Mouse (Mus musculus) E14TG2a.4 (cell line): ENCODE measurements around the gene Fbxw9.
A peak's percentile ranks its signal among the peaks of the same experiment; 100 is the strongest.

ENCODE experiments used
- H3K27me3 ChIP-seq: 2 replicates; pipeline ENCODE4 v1.6.1; 2014; ENCODE audit warnings: low read length, control low read depth; ENCODE audit not compliant: insufficient read depth
- H3K36me3 ChIP-seq: 2 replicates; pipeline ENCODE4 v1.6.1; 2014; ENCODE audit warnings: low read length, control low read depth; ENCODE audit not compliant: insufficient read depth
- H3K4me1 ChIP-seq: replicated peaks from 2 replicates; pipeline ENCODE4 v1.6.1; 2014; ENCODE audit warnings: low read depth, low read length, control low read depth
- H3K4me3 ChIP-seq: replicated peaks from 2 replicates; pipeline ENCODE4 v1.5.1; 2014; ENCODE audit warnings: mild to moderate bottlenecking, low read length
- H3K9me3 ChIP-seq: 2 replicates; pipeline ENCODE4 v1.6.1; 2014; ENCODE audit warnings: low read length, control low read depth
- CTCF ChIP-seq: conservative IDR thresholded peaks from 2 replicates; pipeline ENCODE4 v1.5.1; 2014; ENCODE audit warnings: low read length
- NANOG ChIP-seq: IDR thresholded peaks from 2 replicates; pipeline ENCODE4 v1.6.1; 2014; ENCODE audit warnings: borderline replicate concordance, low read length, mixed read lengths
- POU5F1 ChIP-seq: IDR thresholded peaks from 2 replicates; pipeline ENCODE4 v1.6.1; 2014; ENCODE audit warnings: low read length, borderline replicate concordance

Fbxw9 gene

DNA sequence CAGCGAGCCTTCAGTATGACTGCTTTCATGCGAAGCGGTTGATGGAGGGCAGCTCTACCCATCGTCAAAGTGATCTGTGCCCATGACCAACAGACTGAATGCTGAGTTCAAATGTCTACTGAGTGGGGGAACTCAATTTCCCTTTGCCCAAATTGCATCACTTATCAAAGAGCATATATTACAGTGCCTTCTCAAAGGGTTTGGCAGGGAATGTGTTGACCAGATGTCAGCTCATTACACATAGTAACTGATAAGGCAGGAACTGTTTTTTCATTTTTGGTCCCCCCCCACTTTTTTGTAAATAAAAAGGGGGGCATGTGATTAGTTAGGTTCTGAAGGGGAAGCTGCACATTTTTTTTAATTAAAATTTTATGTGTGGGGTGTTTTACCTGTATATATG, 2.7 kb downstream of the Fbxw9 start:
- no peak overlapping the region for H3K4me3 ChIP-seq
- TF ChIP-seq NANOG (no peak), POU5F1 (no peak), CTCF (no peak)
- peaks cover 48% of the 10 kb centered on the region for H3K4me1 ChIP-seq
- H3K9me3 ChIP-seq = no peaks in the 10 kb centered on the region
- no peaks in the 10 kb centered on the region for H3K27me3 ChIP-seq
- H3K36me3 ChIP-seq = peaks cover 68% of the 10 kb centered on the region

DNA sequence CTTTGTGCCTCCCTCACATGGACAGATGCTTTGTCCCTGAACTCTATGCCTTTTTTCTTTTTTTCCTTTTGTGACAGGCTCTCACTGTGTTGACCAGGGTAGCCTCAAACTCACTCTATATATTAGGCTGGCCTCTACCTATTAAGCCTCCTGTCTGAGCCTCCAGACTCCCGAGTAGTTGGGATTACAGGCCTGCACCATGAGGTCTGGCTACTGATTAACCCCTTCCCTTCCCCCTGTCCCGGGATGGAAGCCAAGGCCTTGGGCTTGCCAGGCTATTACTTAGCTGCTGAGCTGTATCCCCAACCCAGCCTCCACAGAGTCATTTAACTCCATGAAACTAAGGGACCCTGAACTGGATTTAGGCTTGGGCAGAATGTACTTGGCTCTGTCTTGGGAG, 5.4 kb downstream of the Fbxw9 start:
- peaks cover 75% of the 10 kb centered on the region for H3K36me3 ChIP-seq
- H3K9me3 ChIP-seq = no peaks in the 10 kb centered on the region
- H3K4me1 ChIP-seq = peaks cover 45% of the 10 kb centered on the region
- TF ChIP-seq CTCF = no peak
- no peak for TF ChIP-seq NANOG
- no peak for TF ChIP-seq POU5F1
- H3K27me3 ChIP-seq = no peaks in the 10 kb centered on the region
- no peak overlapping the region for H3K4me3 ChIP-seq

DNA sequence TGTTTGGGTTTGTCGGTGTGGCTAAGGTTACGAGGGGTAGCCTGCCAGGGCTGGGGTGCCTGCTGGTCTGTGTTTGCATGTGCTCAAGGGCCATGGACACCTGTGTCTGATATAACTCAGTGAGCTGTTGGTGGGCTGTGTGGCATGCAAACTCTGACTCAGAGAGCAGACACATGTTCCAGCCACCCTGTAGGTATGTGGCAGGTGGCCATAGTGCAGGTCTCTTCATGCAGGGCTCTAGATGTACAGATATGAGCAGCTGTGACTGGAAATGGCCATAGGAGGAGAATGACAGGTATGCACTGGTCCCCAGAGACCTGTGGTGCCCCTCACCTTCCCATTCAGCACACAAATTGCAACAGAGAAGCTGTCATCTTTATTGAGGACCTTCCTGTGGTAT, 7.3 kb downstream of the Fbxw9 start:
- H3K4me3 ChIP-seq = no peak overlapping the region
- peaks cover 68% of the 10 kb centered on the region for H3K36me3 ChIP-seq
- H3K27me3 ChIP-seq = no peaks in the 10 kb centered on the region

DNA sequence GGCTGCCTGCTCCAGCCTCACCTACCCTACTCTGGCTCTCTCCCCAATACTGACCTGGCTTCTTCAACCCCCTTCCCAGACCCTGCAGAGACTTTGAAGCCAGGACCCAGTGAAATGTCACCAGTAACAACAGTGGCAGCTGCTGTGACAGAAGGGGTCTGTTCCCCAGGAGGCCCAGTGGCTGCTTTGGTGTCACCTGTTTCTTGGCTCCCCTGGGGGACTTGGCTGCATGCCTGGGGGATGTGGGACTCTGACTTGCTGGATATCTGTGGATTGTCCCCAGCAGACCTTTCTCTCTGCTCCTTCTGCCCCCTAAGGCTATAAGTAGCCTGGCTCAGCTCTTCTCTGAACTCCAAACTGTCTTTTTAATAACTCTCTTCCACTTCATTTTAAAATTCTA, 8.1 kb downstream of the Fbxw9 start, which contains the start of gene Gm5741:
TSS of gene Gm5741 (minus strand) at position 1 of the 400 bp plus-strand sequence.
- H3K4me1 ChIP-seq = peaks cover 25% of the 10 kb centered on the region
- peaks cover 60% of the 10 kb centered on the region for H3K36me3 ChIP-seq
- TF ChIP-seq NANOG (no peak), POU5F1 (no peak), CTCF (no peak)
- H3K9me3 ChIP-seq = no peaks in the 10 kb centered on the region
- H3K4me3 ChIP-seq = no peak within 1 kb of the TSS
- H3K27me3 ChIP-seq = no peaks in the 10 kb centered on the region

More for the DNA sequence above, 7.3 kb downstream of the Fbxw9 start:
- Histone ChIP-seq H3K9me3 (no peaks in the 10 kb centered on the region), H3K4me1 (peaks cover 31% of the 10 kb centered on the region)
- TF ChIP-seq CTCF (no peak), NANOG (no peak), POU5F1 (no peak)

DNA sequence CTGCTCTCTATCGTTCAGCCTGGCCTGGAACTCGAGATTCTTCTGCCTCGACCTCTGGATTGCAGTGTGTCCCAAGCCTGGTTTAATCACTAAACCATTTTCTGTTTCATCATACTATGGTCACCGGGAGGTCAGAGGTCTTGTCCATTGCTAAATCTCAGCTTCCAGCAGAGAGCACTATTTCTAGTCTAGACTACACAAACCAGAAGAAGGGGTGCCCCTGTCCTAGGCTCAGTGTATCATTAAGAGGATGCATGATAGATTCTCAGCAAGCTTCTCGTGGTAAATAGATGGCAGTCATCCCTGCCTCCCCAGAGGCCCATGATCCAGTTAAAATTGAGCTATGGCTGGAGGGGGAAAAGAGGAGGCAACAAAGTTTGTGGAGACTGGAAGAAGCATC, 11.2 kb downstream of the Fbxw9 start:
- no peak for TF ChIP-seq NANOG
- no peak for TF ChIP-seq POU5F1
- no peak for TF ChIP-seq CTCF

DNA sequence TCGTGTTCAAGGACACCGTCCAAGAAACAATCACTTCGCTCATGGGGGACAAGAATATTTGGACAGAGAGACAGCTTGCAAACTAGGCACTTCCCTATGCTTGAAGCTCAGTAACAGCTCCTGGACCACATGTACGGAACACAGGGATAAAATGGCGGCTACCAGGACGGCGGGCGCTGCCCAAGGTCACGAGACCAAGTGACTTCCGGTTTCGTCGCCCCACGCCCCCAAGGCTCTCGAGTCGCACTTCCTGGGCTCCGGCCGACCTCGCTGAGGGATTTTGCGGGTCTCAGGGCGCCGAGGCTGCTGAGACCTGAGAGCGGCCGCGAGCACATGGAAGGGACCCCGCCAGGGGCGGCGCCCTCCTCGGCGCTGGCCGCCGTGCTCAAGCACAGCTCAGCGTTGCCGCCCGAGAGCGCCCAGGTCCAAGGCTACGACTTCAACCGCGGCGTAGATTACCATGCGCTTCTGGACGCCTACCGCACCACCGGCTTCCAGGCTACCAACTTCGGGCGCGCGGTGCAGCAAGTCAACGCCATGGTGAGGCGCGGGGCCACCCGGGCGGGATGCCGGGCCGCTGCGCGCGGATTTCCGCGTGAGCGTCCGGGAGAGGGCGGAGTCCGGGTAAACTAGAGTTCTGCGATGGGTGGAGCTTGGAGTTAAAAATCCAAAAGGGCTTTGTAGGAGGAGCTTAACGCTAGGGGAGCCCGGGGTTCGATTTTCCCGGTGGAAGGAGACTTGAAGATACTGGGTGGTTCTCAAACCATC, 11.8 kb downstream of the Fbxw9 start, which contains the start of gene Dhps:
TSS of gene Dhps (plus strand) at position 244 of the 768 bp plus-strand sequence.
- Histone ChIP-seq H3K27me3 (no peaks in the 10 kb centered on the region), H3K9me3 (no peaks in the 10 kb centered on the region), H3K4me1 (peaks cover 48% of the 10 kb centered on the region), H3K36me3 (peaks cover 67% of the 10 kb centered on the region), H3K4me3 (peak within 1 kb of the TSS; percentile 94)
- TF ChIP-seq CTCF = no peak
- TF ChIP-seq POU5F1 = no peak
- TF ChIP-seq NANOG = no peak

More for the DNA sequence above, 11.2 kb downstream of the Fbxw9 start:
- Histone ChIP-seq H3K4me3 (peak overlapping the region; percentile 94), H3K9me3 (no peaks in the 10 kb centered on the region), H3K4me1 (peaks cover 43% of the 10 kb centered on the region), H3K36me3 (peaks cover 67% of the 10 kb centered on the region), H3K27me3 (no peaks in the 10 kb centered on the region)

DNA sequence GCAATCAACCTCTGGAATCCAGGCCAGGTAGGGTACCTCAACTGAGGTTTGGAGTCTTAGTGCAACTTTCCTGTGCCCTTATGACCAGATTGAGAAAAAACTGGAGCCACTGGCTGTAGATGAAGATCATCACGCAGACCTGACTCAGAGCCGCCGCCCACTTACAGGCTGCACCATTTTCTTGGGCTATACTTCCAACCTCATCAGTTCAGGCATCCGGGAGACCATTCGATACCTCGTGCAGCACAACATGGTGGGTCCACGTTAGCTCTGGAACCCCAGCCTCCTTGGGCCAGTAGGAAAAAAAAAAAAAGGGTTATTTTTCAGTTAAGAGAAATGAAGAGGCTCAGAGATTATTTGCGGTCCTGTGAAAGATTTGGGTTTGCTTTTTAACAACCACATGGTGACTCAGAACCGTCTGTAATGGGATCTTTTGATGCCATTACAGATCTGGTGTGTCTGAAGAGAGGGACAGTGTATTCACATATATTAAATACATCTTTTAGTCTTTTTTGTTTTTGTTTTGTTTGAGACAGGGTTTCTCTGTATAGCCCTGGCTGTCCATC, 12.6 kb downstream of the Fbxw9 start:
- Histone ChIP-seq H3K27me3 (no peaks in the 10 kb centered on the region), H3K9me3 (no peaks in the 10 kb centered on the region), H3K4me1 (peaks cover 50% of the 10 kb centered on the region), H3K36me3 (peaks cover 65% of the 10 kb centered on the region), H3K4me3 (peak overlapping the region; percentile 94)
- TF ChIP-seq POU5F1 (no peak), NANOG (no peak), CTCF (no peak)

DNA sequence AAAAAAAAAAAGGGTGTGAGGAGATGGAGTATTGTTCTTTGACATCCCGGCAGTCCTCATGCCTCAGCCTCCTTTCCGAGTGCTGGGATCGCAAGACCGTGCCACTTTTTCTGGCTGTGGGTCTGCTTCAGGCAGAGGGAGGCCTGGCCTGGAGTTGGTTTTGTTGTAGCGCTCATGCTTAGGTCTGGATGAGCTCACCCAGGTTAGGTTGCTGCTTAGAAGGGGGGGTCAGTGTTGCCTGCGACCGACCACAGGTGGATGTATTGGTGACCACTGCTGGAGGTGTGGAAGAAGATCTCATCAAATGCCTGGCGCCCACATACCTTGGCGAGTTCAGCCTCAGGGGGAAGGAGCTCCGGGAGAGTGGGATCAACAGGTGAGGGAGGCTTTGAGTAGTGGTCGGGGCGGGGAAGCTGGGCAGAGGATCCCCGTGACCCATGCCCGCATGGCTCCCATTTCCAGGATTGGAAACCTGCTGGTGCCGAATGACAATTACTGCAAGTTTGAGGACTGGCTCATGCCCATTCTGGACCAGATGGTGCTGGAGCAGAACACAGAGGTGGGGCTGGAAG, 13.3 kb downstream of the Fbxw9 start:
- H3K4me3 ChIP-seq = peak overlapping the region; percentile 94
- H3K4me1 ChIP-seq = peaks cover 45% of the 10 kb centered on the region
- no peaks in the 10 kb centered on the region for H3K27me3 ChIP-seq
- TF ChIP-seq NANOG (no peak), CTCF (no peak), POU5F1 (no peak)
- no peaks in the 10 kb centered on the region for H3K9me3 ChIP-seq
- H3K36me3 ChIP-seq = peaks cover 65% of the 10 kb centered on the region
